Mouse (Mus musculus) embryonic facial prominence, embryonic 11.5 days (tissue): Measurements from ENCODE around the gene Fam184b. TPM values are rescaled to one million over a fixed set of nuclear protein-coding genes. Genes with fewer than 3 reads are reported as not detected.

Source experiments
- ATAC-seq: fragments of 200-750 bp; cut with Nextera tagmentation; replicated peaks from 2 replicates; pipeline ENCODE4 v1.8.0; 2017; ENCODE audit warnings: low read depth; ENCODE audit not compliant: insufficient number of reproducible peaks, low FRiP score, low TSS enrichment
- DNase-seq: peaks from one replicate; pipeline ENCODE4 v3.0.0-alpha.2; 2015; ENCODE audit warnings: low spot score
- H3K27ac ChIP-seq: fragments of 300-500 bp; sonication (generic); replicated peaks from 2 replicates; pipeline ENCODE4 v1.5.1; 2014; ENCODE audit warnings: mild to moderate bottlenecking, low read depth, low read length, control low read depth
- H3K27me3 ChIP-seq: fragments of 300-500 bp; sonication (generic); 2 replicates; pipeline ENCODE4 v1.6.1; 2014; ENCODE audit warnings: mild to moderate bottlenecking, low read length, moderate library complexity, mixed read lengths; ENCODE audit not compliant: control insufficient read depth, insufficient read depth
- H3K36me3 ChIP-seq: fragments of 300-500 bp; sonication (generic); replicated peaks from 2 replicates; pipeline ENCODE4 v1.6.1; 2014; ENCODE audit warnings: low read depth, mild to moderate bottlenecking, low read length, moderate library complexity, mixed read lengths; ENCODE audit not compliant: control insufficient read depth, insufficient read depth
- H3K4me1 ChIP-seq: fragments of 300-500 bp; sonication (generic); 2 replicates; pipeline ENCODE4 v1.6.1; 2014; ENCODE audit warnings: low read length, mixed read lengths; ENCODE audit not compliant: control insufficient read depth, insufficient read depth
- H3K4me2 ChIP-seq: fragments of 300-500 bp; sonication (generic); 2 replicates; pipeline ENCODE4 v1.6.1; 2014; ENCODE audit warnings: low read depth, mild to moderate bottlenecking, control low read depth, low read length, moderate library complexity
- H3K4me3 ChIP-seq: fragments of 300-500 bp; sonication (generic); 2 replicates; pipeline ENCODE4 v1.5.1; 2014; ENCODE audit warnings: low read depth, low read length, control low read depth
- H3K9ac ChIP-seq: fragments of 300-500 bp; sonication (generic); replicated peaks from 2 replicates; pipeline ENCODE4 v1.6.1; 2014; ENCODE audit warnings: mild to moderate bottlenecking, control low read depth, low read length
- H3K9me3 ChIP-seq: fragments of 300-500 bp; sonication (generic); replicated peaks from 2 replicates; pipeline ENCODE4 v1.6.1; 2016; ENCODE audit warnings: mild to moderate bottlenecking, low read length, inconsistent platforms, mixed read lengths; ENCODE audit not compliant: control insufficient read depth
- WGBS: fragments of 180-500 bp; shearing (Covaris S2); extraction: QIAGEN DNeasy Blood & Tissue Kit; methylation state at CpG from one replicate; pipeline ENCODE4 v1.1.7; 2014; 5-methylcytosine and 5-hydroxymethylcytosine counted together
- polyA plus RNA-seq: library from polyadenylated mRNA; unstranded; fragments of >200 nt; fragmentation: Nextera tagmentation; extraction: Ambion mirVana; gene quantifications from 2 replicates; pipeline ENCODE4 v1.2.1, GENCODE M21; 2014

Gene Fam184b
- polyA plus RNA-seq, 1 experiment from 2014 or later: 0.73 TPM

DNA sequence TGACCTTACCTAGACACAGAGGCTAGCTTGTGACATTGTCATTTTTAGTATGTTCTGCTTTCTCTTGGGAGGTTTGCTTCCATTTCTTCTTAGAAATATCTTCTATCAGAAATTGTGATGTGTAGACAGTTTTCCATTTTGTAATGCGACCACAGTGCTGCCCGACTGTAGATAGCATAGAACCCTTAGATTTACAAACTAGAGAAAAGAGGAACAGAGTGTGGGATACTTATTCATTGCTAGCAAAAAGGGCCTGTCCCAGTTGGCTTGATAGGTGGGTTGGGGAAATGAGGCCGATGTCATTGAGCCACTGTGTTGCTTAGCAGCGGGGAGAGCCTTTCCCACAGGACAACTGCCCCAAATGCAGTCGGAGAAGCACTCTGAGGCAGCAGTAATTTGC lies 141.8 kb downstream of the Fam184b start:
- Histone ChIP-seq H3K27me3 (no peaks in the 10 kb centered on the region), H3K4me3 (no peak overlapping the region), H3K9ac (no peak overlapping the region), H3K4me1 (no peaks in the 10 kb centered on the region), H3K9me3 (no peaks in the 10 kb centered on the region), H3K27ac (no peak overlapping the region), H3K4me2 (no peak overlapping the region), H3K36me3 (no peaks in the 10 kb centered on the region; the same call in 1 of the 2 replicates)
- ATAC-seq (no peak), DNase-seq (no peak)
- WGBS: 91% methylated on average over 5 of the region's 5 CpGs

DNA sequence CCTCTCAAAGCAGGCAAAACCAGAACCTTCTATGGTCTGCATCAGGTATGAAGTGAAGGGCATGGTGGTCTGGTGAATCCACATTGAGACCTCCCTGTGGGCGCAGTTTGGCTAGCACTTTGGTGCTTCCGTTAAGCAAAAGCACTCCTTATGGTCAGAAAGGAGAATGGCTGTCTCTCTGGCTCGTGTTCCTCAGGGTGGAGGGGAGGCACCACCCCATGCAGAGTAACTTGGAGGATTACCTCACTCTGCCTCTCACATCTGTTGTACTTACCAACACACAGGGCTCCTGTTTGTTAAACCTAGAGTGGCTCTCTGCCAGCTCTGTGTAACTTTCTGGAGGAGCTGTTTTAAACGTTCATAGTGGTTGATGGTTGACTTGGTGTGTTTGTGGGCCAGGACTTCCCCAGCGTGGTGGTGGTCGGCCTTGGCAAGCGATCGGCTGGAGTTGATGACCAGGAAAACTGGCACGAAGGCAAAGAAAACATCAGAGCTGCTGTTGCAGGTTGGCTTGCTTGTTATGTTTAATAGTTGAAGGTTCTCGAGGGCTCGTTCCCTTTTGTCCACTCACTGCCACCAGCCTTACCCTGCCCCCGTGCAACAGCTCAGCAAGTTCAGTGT lies 142.4 kb downstream of the Fam184b start:
- no peaks in the 10 kb centered on the region; the same call in 1 of the 2 replicates for H3K36me3 ChIP-seq
- WGBS: 88% methylated on average over 12 of the region's 12 CpGs
- ATAC-seq: no peak
- no peaks in the 10 kb centered on the region for H3K27me3 ChIP-seq
- no peak overlapping the region for H3K4me3 ChIP-seq
- no peak overlapping the region for H3K27ac ChIP-seq
- DNase-seq: no peak
- H3K9ac ChIP-seq: no peak overlapping the region
- no peak overlapping the region for H3K4me2 ChIP-seq
- no peaks in the 10 kb centered on the region for H3K9me3 ChIP-seq
- no peaks in the 10 kb centered on the region for H3K4me1 ChIP-seq

DNA sequence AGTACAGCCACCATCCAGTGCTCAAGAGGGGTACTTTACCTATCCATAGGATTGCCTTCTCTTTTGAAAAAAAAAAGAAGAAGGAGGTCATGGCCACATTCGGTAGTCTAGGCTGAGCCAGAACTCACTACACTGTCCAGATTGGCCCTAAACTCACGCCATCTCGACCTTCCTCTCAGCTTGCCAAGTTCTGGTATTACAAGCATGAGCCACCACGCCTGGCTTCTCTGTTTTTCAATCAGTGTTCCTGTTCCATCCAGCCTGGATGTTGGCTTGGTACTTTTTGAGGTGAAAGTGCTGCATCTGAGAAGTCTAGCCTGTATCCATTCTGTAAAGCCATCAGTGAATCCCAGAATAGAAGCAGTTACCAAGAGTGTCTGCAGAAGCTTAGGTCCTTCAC lies 142.9 kb downstream of the Fam184b start:
- WGBS: 97% methylated on average over 4 of the region's 4 CpGs
- H3K9me3 ChIP-seq: no peaks in the 10 kb centered on the region
- DNase-seq: no peak
- no peak overlapping the region for H3K27ac ChIP-seq
- ATAC-seq: no peak
- H3K4me1 ChIP-seq: no peaks in the 10 kb centered on the region
- no peak overlapping the region for H3K4me3 ChIP-seq
- H3K36me3 ChIP-seq: no peaks in the 10 kb centered on the region; the same call in 1 of the 2 replicates
- H3K9ac ChIP-seq: no peak overlapping the region
- no peaks in the 10 kb centered on the region for H3K27me3 ChIP-seq
- H3K4me2 ChIP-seq: no peak overlapping the region

DNA sequence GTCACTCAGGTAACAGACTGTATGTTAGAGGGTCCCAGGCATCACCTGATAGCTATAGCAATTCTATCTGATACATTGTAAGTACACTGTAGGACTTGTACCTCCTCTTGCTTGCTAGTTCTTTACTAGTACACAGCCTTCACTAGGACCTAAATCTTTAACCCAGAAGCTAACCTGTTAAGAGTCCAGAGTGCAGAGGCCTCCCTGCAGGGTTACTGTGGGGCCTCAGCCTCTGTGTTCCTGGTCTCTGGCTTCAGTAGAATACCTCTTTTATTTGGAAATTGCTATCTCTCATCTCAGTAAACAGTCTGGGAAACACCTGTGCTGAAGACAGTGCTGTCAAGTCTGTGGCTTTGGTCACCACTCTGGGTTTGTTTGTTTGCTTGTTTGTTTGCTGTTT lies 143.4 kb downstream of the Fam184b start:
- ATAC-seq: no peak
- Histone ChIP-seq H3K4me2 (no peak overlapping the region), H3K27ac (no peak overlapping the region), H3K36me3 (no peaks in the 10 kb centered on the region; the same call in 1 of the 2 replicates), H3K27me3 (no peaks in the 10 kb centered on the region), H3K9me3 (no peaks in the 10 kb centered on the region), H3K4me3 (no peak overlapping the region), H3K9ac (no peak overlapping the region), H3K4me1 (no peaks in the 10 kb centered on the region)
- DNase-seq: no peak

DNA sequence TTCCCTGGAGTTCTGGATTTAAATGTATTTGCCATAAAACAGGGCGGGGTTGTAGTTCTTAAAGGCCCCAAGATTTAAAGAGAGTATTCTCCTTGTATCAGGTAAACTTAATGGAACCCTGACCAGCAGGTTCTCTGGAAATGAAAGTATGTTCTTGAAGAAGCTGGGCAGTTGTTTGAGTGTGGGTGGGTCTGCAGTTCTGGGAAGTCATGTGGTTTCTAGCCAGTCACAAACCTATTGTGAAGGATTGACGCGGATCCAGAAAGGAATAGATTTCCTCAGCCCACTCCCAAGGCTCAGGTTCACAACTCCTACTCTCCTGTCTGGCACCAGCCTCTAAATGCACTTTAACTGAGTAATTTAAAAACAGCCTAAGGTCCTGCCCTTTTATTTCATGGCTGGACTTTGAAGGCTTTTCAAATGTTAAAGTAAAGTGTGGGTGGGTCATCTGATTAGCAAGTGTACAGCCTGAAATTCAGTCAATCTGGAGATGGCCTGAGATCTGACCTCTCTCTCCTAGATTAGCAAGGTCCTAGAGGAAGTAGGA lies 143.9 kb downstream of the Fam184b start:
- DNase-seq: no peak
- WGBS: 91% methylated on average over 3 of the region's 3 CpGs
- ATAC-seq: no peak
- H3K4me3 ChIP-seq: no peak overlapping the region
- no peak overlapping the region for H3K9ac ChIP-seq
- H3K4me2 ChIP-seq: no peak overlapping the region
- no peak overlapping the region for H3K27ac ChIP-seq
- H3K36me3 ChIP-seq: no peaks in the 10 kb centered on the region; the same call in 1 of the 2 replicates
- no peaks in the 10 kb centered on the region for H3K4me1 ChIP-seq
- no peaks in the 10 kb centered on the region for H3K9me3 ChIP-seq
- no peaks in the 10 kb centered on the region for H3K27me3 ChIP-seq

DNA sequence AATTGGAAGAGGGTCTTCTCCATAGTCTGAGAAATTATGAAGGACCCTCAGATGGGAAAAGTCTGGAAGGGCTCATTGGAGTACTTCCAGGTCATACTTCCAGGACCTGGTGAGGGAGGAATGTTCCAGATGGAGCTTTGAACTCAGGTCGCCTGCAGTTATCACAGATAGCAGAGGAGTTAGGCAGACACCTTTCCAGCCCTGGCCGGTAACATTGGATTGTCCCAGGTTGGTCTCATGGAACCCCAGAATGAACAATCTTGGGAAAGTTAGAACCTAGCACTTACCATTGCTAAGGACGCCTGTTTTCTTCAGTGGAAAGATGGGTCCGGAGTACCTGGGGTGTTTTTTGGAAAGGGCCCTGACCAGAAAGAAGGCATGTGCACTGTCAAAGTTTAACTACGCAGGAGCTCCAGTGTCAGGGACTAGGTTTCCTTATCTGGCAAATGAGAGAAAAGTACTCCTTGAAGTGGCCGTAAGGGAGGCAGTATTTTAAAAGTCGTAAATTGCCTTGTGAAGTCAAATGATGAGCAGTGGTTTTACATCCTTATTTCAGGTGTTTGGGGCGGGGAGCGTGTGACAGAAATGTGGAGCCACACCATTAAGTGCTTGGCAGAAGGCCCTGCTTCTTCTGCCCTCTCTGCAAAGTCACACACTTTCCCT lies 145.2 kb downstream of the Fam184b start:
- DNase-seq (no peak), ATAC-seq (peak; percentile 5; the same call in 1 of the 2 replicates)
- no peaks in the 10 kb centered on the region for H3K4me1 ChIP-seq
- no peaks in the 10 kb centered on the region; the same call in 1 of the 2 replicates for H3K36me3 ChIP-seq
- no peaks in the 10 kb centered on the region for H3K9me3 ChIP-seq
- H3K27me3 ChIP-seq: no peaks in the 10 kb centered on the region
- WGBS: 69% methylated on average over 9 of the region's 9 CpGs
- peak overlapping the region; percentile 75 for H3K4me2 ChIP-seq
- H3K27ac ChIP-seq: no peak overlapping the region
- H3K4me3 ChIP-seq: peak overlapping the region; percentile 56
- peak overlapping the region; percentile 69 for H3K9ac ChIP-seq

DNA sequence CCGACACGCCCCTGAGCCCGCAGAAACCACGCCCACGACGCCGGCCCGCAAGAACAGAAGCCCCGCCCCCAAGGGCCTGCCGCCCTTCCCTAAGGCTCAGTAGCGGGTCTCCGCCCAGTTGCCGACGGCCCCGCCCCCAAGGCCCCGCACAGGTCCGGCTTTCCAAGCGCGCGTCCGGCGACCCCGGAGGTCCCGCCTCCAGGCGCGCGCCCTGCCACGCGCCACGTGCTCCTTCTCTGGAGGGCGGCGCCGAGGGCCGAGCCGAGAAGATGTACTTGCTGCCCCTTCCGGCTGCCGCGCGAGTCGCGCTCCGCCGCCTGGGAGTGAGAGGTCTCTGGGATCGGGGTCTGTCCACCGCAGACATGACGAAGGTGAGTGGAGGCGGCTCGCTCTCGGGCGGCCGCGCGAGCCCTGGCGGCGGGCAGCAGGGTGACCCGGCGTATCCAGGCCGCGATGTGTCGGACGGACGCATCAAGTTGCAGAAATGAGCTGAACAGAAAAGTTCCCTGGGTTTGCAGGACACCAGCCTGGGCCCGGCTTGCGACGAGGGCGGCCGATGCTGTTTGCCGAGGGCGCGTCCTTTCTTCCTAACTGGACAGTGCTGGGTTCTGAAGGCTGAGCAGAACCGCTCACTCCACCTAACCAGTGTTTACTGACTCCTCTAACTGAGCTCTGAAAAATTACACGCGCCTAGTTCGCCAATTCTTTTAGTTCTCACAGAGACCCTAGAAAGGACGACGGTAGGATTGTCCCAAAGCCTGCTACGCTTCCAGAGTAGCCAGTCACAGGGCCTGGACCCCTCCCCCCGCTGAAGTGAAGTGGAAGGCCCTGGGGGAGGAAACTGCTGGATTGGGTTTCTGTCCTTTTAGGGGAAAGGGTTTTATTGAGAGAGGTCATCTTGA lies 146.0 kb downstream of the Fam184b start, which contains the start of gene Lap3:
TSS of gene Lap3 (plus strand) at position 184 of the 902 bp plus-strand sequence.
- Histone ChIP-seq H3K9me3 (no peaks in the 10 kb centered on the region), H3K9ac (peak within 1 kb of the TSS; percentile 69), H3K4me3 (peak within 1 kb of the TSS; percentile 56), H3K27ac (peak within 1 kb of the TSS; percentile 29; the same call in 1 of the 2 replicates), H3K27me3 (no peaks in the 10 kb centered on the region), H3K4me1 (no peaks in the 10 kb centered on the region), H3K4me2 (peak within 1 kb of the TSS; percentile 75), H3K36me3 (no peaks in the 10 kb centered on the region; the same call in 1 of the 2 replicates)
- DNase-seq: peak; percentile 98
- WGBS: under 1% methylated on average over 78 of the region's 78 CpGs
- ATAC-seq: peak; percentile 96
